Mouse (Mus musculus) MEL (cell line): ENCODE results near the gene Slc7a5. TPM values are rescaled to one million over a fixed set of nuclear protein-coding genes. Genes with fewer than 3 reads are reported as not detected.

Experiments used
- DNase-seq: peaks from one replicate; pipeline ENCODE4 v3.0.0; 2011; ENCODE audit warnings: low read depth, low spot score
- H3K27ac ChIP-seq: 2 replicates; pipeline ENCODE4 v1.5.1; 2012; ENCODE audit warnings: low read depth, mild to moderate bottlenecking, control low read depth, low read length, moderate library complexity; ENCODE audit not compliant: control insufficient read depth
- H3K27me3 ChIP-seq, 2 experiments: fragments of 150-350 bp in 1 of 2; sonication (generic) in 1 of 2; 2 replicates each; pipeline ENCODE4 v1.6.1; 2012; ENCODE audit warnings: low read length in 2 of 2, mild to moderate bottlenecking in 2 of 2, improper control_type of control experiment in 1 of 2, moderate library complexity in 1 of 2; ENCODE audit not compliant: insufficient read depth in 2 of 2, control insufficient read depth in 1 of 2
- H3K36me3 ChIP-seq, 2 experiments: 2 replicates each; pipeline ENCODE4 v1.6.1; 2012 to 2014; ENCODE audit warnings: low read length in 2 of 2, improper control_type of control experiment in 1 of 2, inconsistent platforms in 1 of 2, mild to moderate bottlenecking in 1 of 2; ENCODE audit not compliant: insufficient read depth in 2 of 2, control insufficient read depth in 1 of 2
- H3K4me1 ChIP-seq, 2 experiments: fragments of 150-350 bp in 1 of 2; sonication (generic) in 1 of 2; 2 replicates each; pipeline ENCODE4 v1.6.1; 2012; ENCODE audit warnings: low read length in 2 of 2, improper control_type of control experiment in 1 of 2, mild to moderate bottlenecking in 1 of 2; ENCODE audit not compliant: insufficient read depth in 2 of 2, control insufficient read depth in 1 of 2
- H3K4me3 ChIP-seq, 2 experiments: fragments of 150-350 bp in 1 of 2; sonication (generic) in 1 of 2; 2 replicates each; pipeline ENCODE4 v1.5.1; 2012; ENCODE audit warnings: low read depth in 2 of 2, low read length in 2 of 2, mild to moderate bottlenecking in 2 of 2, moderate library complexity in 2 of 2, control low read depth in 1 of 2, improper control_type of control experiment in 1 of 2; ENCODE audit not compliant: control insufficient read depth in 1 of 2, insufficient read depth in 1 of 2
- H3K79me2 ChIP-seq: 2 replicates; pipeline ENCODE4 v1.6.1; 2012; ENCODE audit warnings: mild to moderate bottlenecking, low read length, moderate library complexity; ENCODE audit not compliant: control insufficient read depth, poor library complexity, insufficient read depth
- H3K9ac ChIP-seq: 2 replicates; pipeline ENCODE4 v1.6.1; 2012; ENCODE audit warnings: low read depth, mild to moderate bottlenecking, control low read depth, low read length, moderate library complexity; ENCODE audit not compliant: control insufficient read depth, poor library complexity, severe bottlenecking
- H3K9me3 ChIP-seq: fragments of 150-350 bp; sonication (generic); replicated peaks from 2 replicates; pipeline ENCODE4 v1.6.1; 2012; ENCODE audit warnings: mild to moderate bottlenecking, low read length, improper control_type of control experiment, moderate library complexity; ENCODE audit not compliant: insufficient read depth
- BHLHE40 ChIP-seq: IDR thresholded peaks from 2 replicates; pipeline ENCODE4 v1.6.1; 2012; ENCODE audit warnings: low read depth, mild to moderate bottlenecking, inconsistent platforms, low read length, improper control_type of control experiment, borderline replicate concordance
- CHD1 ChIP-seq: IDR thresholded peaks from 2 replicates; pipeline ENCODE4 v1.6.1; 2012; ENCODE audit warnings: low read depth, mild to moderate bottlenecking, inconsistent platforms, low read length, improper control_type of control experiment
- ELF1 ChIP-seq: IDR thresholded peaks from 2 replicates; pipeline ENCODE4 v1.6.1; 2014; ENCODE audit warnings: low read depth, mild to moderate bottlenecking, inconsistent platforms, low read length, improper control_type of control experiment, moderate library complexity
- EP300 ChIP-seq, 2 experiments: IDR thresholded peaks; 2 replicates each; pipeline ENCODE4 v1.6.1; 2011; ENCODE audit warnings: improper control_type of control experiment in 2 of 2, low read length in 2 of 2, low read depth in 1 of 2, mild to moderate bottlenecking in 1 of 2
- ETS1 ChIP-seq: IDR thresholded peaks from 2 replicates; pipeline ENCODE4 v1.6.1; 2012; ENCODE audit warnings: low read depth, mild to moderate bottlenecking, inconsistent platforms, low read length, improper control_type of control experiment, moderate library complexity
- GABPA ChIP-seq: IDR thresholded peaks from 2 replicates; pipeline ENCODE4 v1.6.1; 2012; ENCODE audit warnings: low read depth, mild to moderate bottlenecking, inconsistent platforms, low read length, improper control_type of control experiment, moderate library complexity
- HCFC1 ChIP-seq: IDR thresholded peaks from 2 replicates; pipeline ENCODE4 v1.6.1; 2012; ENCODE audit warnings: low read depth, mild to moderate bottlenecking, inconsistent platforms, low read length, improper control_type of control experiment, moderate library complexity
- JUND ChIP-seq: IDR thresholded peaks from 2 replicates; pipeline ENCODE4 v1.6.1; 2011; ENCODE audit warnings: low read depth, mild to moderate bottlenecking, improper control_type of control experiment, low read length
- KAT2A ChIP-seq: conservative IDR thresholded peaks from 2 replicates; pipeline ENCODE4 v1.6.1; 2012; ENCODE audit warnings: low read depth, low read length, improper control_type of control experiment, inconsistent platforms
- MAFK ChIP-seq: IDR thresholded peaks from 2 replicates; pipeline ENCODE4 v1.6.1; 2011; ENCODE audit warnings: low read depth, mild to moderate bottlenecking, low read length, improper control_type of control experiment, borderline replicate concordance
- MAX ChIP-seq: IDR thresholded peaks from 2 replicates; pipeline ENCODE4 v1.6.1; 2011; ENCODE audit warnings: low read length, improper control_type of control experiment
- MAZ ChIP-seq: IDR thresholded peaks from 2 replicates; pipeline ENCODE4 v1.6.1; 2012; ENCODE audit warnings: low read depth, mild to moderate bottlenecking, inconsistent platforms, low read length, improper control_type of control experiment
- MEF2A ChIP-seq: IDR thresholded peaks from 2 replicates; pipeline ENCODE4 v1.6.1; 2014; ENCODE audit warnings: low read depth, mild to moderate bottlenecking, inconsistent platforms, low read length, improper control_type of control experiment; ENCODE audit not compliant: poor library complexity, insufficient replicate concordance, severe bottlenecking; ENCODE audit errors: extremely low read depth
- MXI1 ChIP-seq: IDR thresholded peaks from 2 replicates; pipeline ENCODE4 v1.6.1; 2011; ENCODE audit warnings: mild to moderate bottlenecking, low read depth, low read length, improper control_type of control experiment
- MYC ChIP-seq: IDR thresholded peaks from 2 replicates; pipeline ENCODE4 v1.6.1; 2011; ENCODE audit warnings: low read depth, mild to moderate bottlenecking, low read length, improper control_type of control experiment, moderate library complexity
- NELFE ChIP-seq: IDR thresholded peaks from 2 replicates; pipeline ENCODE4 v1.6.1; 2011; ENCODE audit warnings: low read depth, low read length, improper control_type of control experiment
- NRF1 ChIP-seq: IDR thresholded peaks from 2 replicates; pipeline ENCODE4 v1.6.1; 2014; ENCODE audit warnings: low read depth, mild to moderate bottlenecking, inconsistent platforms, low read length, improper control_type of control experiment, moderate library complexity; ENCODE audit not compliant: poor library complexity, insufficient read depth, severe bottlenecking
- POLR2A ChIP-seq, 2 experiments: IDR thresholded peaks; 2 replicates each; pipeline ENCODE4 v1.6.1; 2011 to 2012; ENCODE audit warnings: low read length in 2 of 2, mild to moderate bottlenecking in 2 of 2, control low read depth in 1 of 2, improper control_type of control experiment in 1 of 2, low read depth in 1 of 2, moderate library complexity in 1 of 2; ENCODE audit not compliant: control insufficient read depth in 1 of 2, insufficient read depth in 1 of 2, poor library complexity in 1 of 2
- POLR2AphosphoS2 ChIP-seq: IDR thresholded peaks from 2 replicates; pipeline ENCODE4 v1.6.1; 2011; ENCODE audit warnings: low read length, improper control_type of control experiment
- POLR2AphosphoS5 ChIP-seq: IDR thresholded peaks from 2 replicates; pipeline ENCODE4 v1.6.1; 2012; ENCODE audit warnings: low read depth, borderline replicate concordance, mild to moderate bottlenecking, inconsistent platforms, low read length, moderate library complexity, mixed read lengths
- RCOR1 ChIP-seq: IDR thresholded peaks from 2 replicates; pipeline ENCODE4 v1.6.1; 2012; ENCODE audit warnings: low read depth, mild to moderate bottlenecking, inconsistent platforms, low read length, improper control_type of control experiment
- SIN3A ChIP-seq: IDR thresholded peaks from 2 replicates; pipeline ENCODE4 v1.6.1; 2012; ENCODE audit warnings: low read length, improper control_type of control experiment, inconsistent platforms
- TBP ChIP-seq: IDR thresholded peaks from 2 replicates; pipeline ENCODE4 v1.8.0; 2011; ENCODE audit warnings: low read depth, low read length, improper control_type of control experiment
- TCF12 ChIP-seq: IDR thresholded peaks from 2 replicates; pipeline ENCODE4 v1.6.1; 2014; ENCODE audit warnings: low read depth, mild to moderate bottlenecking, inconsistent platforms, low read length, improper control_type of control experiment, moderate library complexity
- UBTF ChIP-seq: IDR thresholded peaks from 2 replicates; pipeline ENCODE4 v1.6.1; 2012; ENCODE audit warnings: low read depth, mild to moderate bottlenecking, inconsistent platforms, low read length, improper control_type of control experiment, moderate library complexity, borderline replicate concordance; ENCODE audit not compliant: insufficient read depth
- USF1 ChIP-seq: IDR thresholded peaks from 2 replicates; pipeline ENCODE4 v1.6.1; 2014; ENCODE audit warnings: low read depth, mild to moderate bottlenecking, inconsistent platforms, low read length, improper control_type of control experiment, moderate library complexity
- USF2 ChIP-seq, 2 experiments: IDR thresholded peaks; 2 replicates each; pipeline ENCODE4 v1.6.1; 2011 to 2012; ENCODE audit warnings: improper control_type of control experiment in 2 of 2, low read length in 2 of 2, borderline replicate concordance in 1 of 2, inconsistent platforms in 1 of 2, low read depth in 1 of 2, mild to moderate bottlenecking in 1 of 2; ENCODE audit not compliant: insufficient read depth in 1 of 2
- ZC3H11A ChIP-seq: IDR thresholded peaks from 2 replicates; pipeline ENCODE4 v1.6.1; 2012; ENCODE audit warnings: low read depth, mild to moderate bottlenecking, inconsistent platforms, low read length, improper control_type of control experiment
- ZKSCAN1 ChIP-seq: IDR thresholded peaks from 2 replicates; pipeline ENCODE4 v1.6.1; 2012; ENCODE audit warnings: low read depth, mild to moderate bottlenecking, inconsistent platforms, low read length, improper control_type of control experiment, moderate library complexity
- ZMIZ1 ChIP-seq: IDR thresholded peaks from 2 replicates; pipeline ENCODE4 v1.6.1; 2012; ENCODE audit warnings: low read depth, mild to moderate bottlenecking, inconsistent platforms, low read length, improper control_type of control experiment, moderate library complexity
- ZNF384 ChIP-seq: IDR thresholded peaks from 2 replicates; pipeline ENCODE4 v1.6.1; 2012; ENCODE audit warnings: low read depth, mild to moderate bottlenecking, inconsistent platforms, low read length, improper control_type of control experiment
- polyA plus RNA-seq, 2 experiments: library from polyadenylated mRNA; stranded (reverse) in 1 of 2; unstranded in 1 of 2; fragments of >175 nt in 1 of 2; fragments of >200 nt in 1 of 2; gene quantifications; 2 replicates each; pipeline versions ENCODE4 v1.2.1 to v1.2.4; 2012; ENCODE audit warnings: low replicate concordance in 2 of 2, low read depth in 1 of 2; ENCODE audit not compliant: insufficient read length in 2 of 2, insufficient read depth in 1 of 2, missing spikeins in 1 of 2
- total RNA-seq: library from RNA; depleted of rRNA; stranded (reverse); fragments of 300-350 nt; gene quantifications from 2 replicates; pipeline ENCODE4 v1.2.3, GENCODE M21; 2012

Gene Slc7a5
- total and polyA plus RNA-seq, 3 experiments: 55.0 to 263 (median 108) TPM

GRCm38 (mm10) chr8:121899180-121900044 lies 8.1 kb downstream of the Slc7a5 start (continued):
- TF ChIP-seq ZNF384: no peak
- peak; percentile 92 for TF ChIP-seq BHLHE40
- TF ChIP-seq ETS1: peak; percentile 96
- TF ChIP-seq MXI1: peak; percentile 88

GRCm38 (mm10) chr8:121898401-121898931 lies 9.0 kb downstream of the Slc7a5 start:
- H3K27ac ChIP-seq: peak overlapping the region; percentile 86
- H3K4me1 ChIP-seq: peaks cover 22 to 50% of the 10 kb centered on the region in 2 experiments; a peak in 3 of 4 replicates
- peak overlapping the region; percentile 6 to 21; a peak in 2 of 4 replicates for H3K4me3 ChIP-seq
- peak; percentile 95 for DNase-seq
- H3K27me3 ChIP-seq: no peaks in the 10 kb centered on the region
- H3K36me3 ChIP-seq: peaks cover 21 to 50% of the 10 kb centered on the region in 2 experiments; a peak in 3 of 4 replicates
- H3K79me2 ChIP-seq: peaks cover 88% of the 10 kb centered on the region
- H3K9me3 ChIP-seq: no peaks in the 10 kb centered on the region
- H3K9ac ChIP-seq: peak overlapping the region; percentile 52
- TF ChIP-seq POLR2AphosphoS5 (no peak), KAT2A (no peak), ELF1 (peak; percentile 10; the same call in 1 of the 2 replicates), ETS1 (peak; percentile 95), POLR2A (IDR thresholded peaks at IDR 0.05; ENCODE audit: control insufficient read depth in 1 of 2, insufficient read depth in 1 of 2, low read depth in 1 of 2, low read length in 2 of 2, poor library complexity in 1 of 2) (no peak), MAX (peak; percentile 53; the same call in 1 of the 2 replicates), POLR2AphosphoS2 (no peak), CHD1 (no peak), USF2 (IDR thresholded peaks at IDR 0.05; ENCODE audit: borderline replicate concordance in 1 of 2, insufficient read depth in 1 of 2, low read depth in 1 of 2, low read length in 2 of 2) (no peak), EP300 (IDR thresholded peaks at IDR 0.05; ENCODE audit: low read depth in 1 of 2, low read length in 2 of 2) (no peak; a peak in 1 of 4 replicates), MAFK (no peak), MEF2A (no peak), MXI1 (peak; percentile 86), JUND (no peak), ZNF384 (no peak), SIN3A (peak; percentile 87), HCFC1 (no peak), TBP (no peak), MAZ (no peak), GABPA (no peak), ZMIZ1 (no peak), UBTF (no peak), ZKSCAN1 (no peak), RCOR1 (no peak), MYC (no peak), TCF12 (peak; percentile 34; the same call in 1 of the 2 replicates), BHLHE40 (no peak), USF1 (0 out of 2 replicates have a peak, but pooled peaks have one; percentile 20), NRF1 (no peak), ZC3H11A (no peak), NELFE (no peak)
